8 mouse cellular contexts compared by ENCODE assay signal in the genomic region with DNA sequence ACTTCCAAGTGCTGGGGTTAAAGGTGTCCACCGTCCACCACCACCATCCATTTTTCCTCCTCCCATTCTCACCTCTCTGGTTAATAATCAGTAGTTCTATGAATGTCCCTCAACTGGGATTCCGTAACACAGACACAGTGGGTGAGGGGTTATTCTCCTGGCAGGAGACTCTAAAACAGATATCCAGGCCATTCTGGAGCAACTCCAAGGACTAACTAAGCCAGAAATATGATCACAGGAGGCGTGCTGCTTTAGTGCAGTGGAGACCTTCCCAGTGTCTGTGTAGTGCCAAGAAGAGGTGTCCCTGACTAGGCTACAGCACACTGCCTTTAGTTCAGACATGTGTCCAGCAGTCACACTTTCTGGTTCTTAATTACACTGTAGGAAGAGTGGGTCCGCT. TPM values are rescaled to one million over a fixed set of nuclear protein-coding genes. Genes with fewer than 3 reads are reported as not detected.
DNase-seq lines count a peak whose midpoint lies in the region; ATAC-seq and TF ChIP-seq lines count a peak whose summit lies in the region.
"Had no signal": no experiment of that assay in that cellular context is flagged by ENCODE, and none has a peak within 500 bp of the region (broad histone marks: within the 10 kb centered on the region; RNA-seq: fewer than 3 reads in every experiment).

No protein-coding gene starts in this region.

- intact Hi-C loops in left cerebral cortex, adult 2 months (cut with DNase I): no loop called here

- no peaks in the 10 kb centered on the region for H3K36me3 ChIP-seq in liver, embryonic 16.5 days (ENCODE audit: control insufficient read depth, insufficient read depth)
- peaks cover 8% of the 10 kb centered on the region for H3K36me3 ChIP-seq in embryonic facial prominence, embryonic 13.5 days
- H3K36me3 ChIP-seq in heart, embryonic 13.5 days: peaks cover 5% of the 10 kb centered on the region; the same call in 1 of the 2 replicates
- H3K36me3 ChIP-seq in lung, postnatal 0 days (ENCODE audit: insufficient read depth, low read length): no peaks in the 10 kb centered on the region
- H3K36me3 ChIP-seq: liver, embryonic 13.5 days had no signal

- no peaks in the 10 kb centered on the region for H3K27me3 ChIP-seq in liver, embryonic 16.5 days (ENCODE audit: control insufficient read depth, insufficient read depth, low read depth, low read length)
- no peaks in the 10 kb centered on the region for H3K27me3 ChIP-seq in embryonic facial prominence, embryonic 13.5 days
- no peaks in the 10 kb centered on the region for H3K27me3 ChIP-seq in heart, embryonic 13.5 days (replicated peaks)
- no peaks in the 10 kb centered on the region for H3K27me3 ChIP-seq in lung, postnatal 0 days (replicated peaks; ENCODE audit: insufficient read depth, low read length)
- H3K27me3 ChIP-seq: liver, embryonic 13.5 days had no signal

- no peak overlapping the region for H3K4me2 ChIP-seq in liver, embryonic 16.5 days (ENCODE audit: low read depth, low read length)
- no peak overlapping the region; the same call in 1 of the 2 replicates for H3K4me2 ChIP-seq in embryonic facial prominence, embryonic 13.5 days
- no peak overlapping the region for H3K4me2 ChIP-seq in heart, embryonic 13.5 days
- no peak overlapping the region for H3K4me2 ChIP-seq in lung, postnatal 0 days (replicated peaks; ENCODE audit: low read depth, low read length)
- H3K4me2 ChIP-seq: liver, embryonic 13.5 days had no signal

- H3K27ac ChIP-seq in liver, embryonic 16.5 days (ENCODE audit: low read length): no peak overlapping the region
- H3K27ac ChIP-seq in embryonic facial prominence, embryonic 13.5 days: peak overlapping the region; percentile 84
- peak overlapping the region; percentile 86 for H3K27ac ChIP-seq in heart, embryonic 13.5 days (replicated peaks)
- 0 out of 2 replicates have a peak overlapping the region, but pooled peaks have one; percentile 43 for H3K27ac ChIP-seq in lung, postnatal 0 days (ENCODE audit: low read length)
- H3K27ac ChIP-seq in left cerebral cortex, adult 2 months: no peak overlapping the region
- H3K27ac ChIP-seq: liver, embryonic 13.5 days had no signal

- TF ChIP-seq EP300 in lung, postnatal 0 days (IDR thresholded peaks at IDR 0.05): 0 out of 2 replicates have a peak, but pooled peaks have one; percentile 11

- ATAC-seq in liver, embryonic 16.5 days (ENCODE audit: low read depth): peak; percentile 65
- 0 out of 2 replicates have a peak, but pooled peaks have one; percentile 10 for ATAC-seq in embryonic facial prominence, embryonic 13.5 days (ENCODE audit: insufficient number of reproducible peaks, insufficient read depth, low FRiP score, low TSS enrichment, low read depth)
- ATAC-seq in heart, embryonic 13.5 days (ENCODE audit: extremely low read depth, insufficient number of reproducible peaks, low FRiP score, low TSS enrichment): peak; percentile 48; the same call in 1 of the 2 replicates
- peak; percentile 56 for ATAC-seq in lung, postnatal 0 days

- no peaks in the 10 kb centered on the region for H3K9me3 ChIP-seq in liver, embryonic 16.5 days (replicated peaks; ENCODE audit: control insufficient read depth, low read length)
- H3K9me3 ChIP-seq in embryonic facial prominence, embryonic 13.5 days: no peaks in the 10 kb centered on the region
- H3K9me3 ChIP-seq in heart, embryonic 13.5 days: no peaks in the 10 kb centered on the region
- no peaks in the 10 kb centered on the region for H3K9me3 ChIP-seq in lung, postnatal 0 days (ENCODE audit: low read length)
- H3K9me3 ChIP-seq: liver, embryonic 13.5 days had no signal

- no peak overlapping the region for H3K9ac ChIP-seq in liver, embryonic 16.5 days (ENCODE audit: low read depth, low read length)
- H3K9ac ChIP-seq in embryonic facial prominence, embryonic 13.5 days: no peak overlapping the region
- peak overlapping the region; percentile 59 for H3K9ac ChIP-seq in heart, embryonic 13.5 days
- no peak overlapping the region for H3K9ac ChIP-seq in lung, postnatal 0 days (replicated peaks; ENCODE audit: low read depth)
- H3K9ac ChIP-seq: liver, embryonic 13.5 days had no signal

- no peak overlapping the region for H3K4me3 ChIP-seq in liver, embryonic 16.5 days (ENCODE audit: low read depth, low read length)
- no peak overlapping the region for H3K4me3 ChIP-seq in embryonic facial prominence, embryonic 13.5 days
- no peak overlapping the region for H3K4me3 ChIP-seq in heart, embryonic 13.5 days
- no peak overlapping the region for H3K4me3 ChIP-seq in lung, postnatal 0 days (ENCODE audit: low read depth, low read length)
- no peak overlapping the region for H3K4me3 ChIP-seq in left cerebral cortex, adult 2 months
- H3K4me3 ChIP-seq: liver, embryonic 13.5 days had no signal

- peaks cover 15% of the 10 kb centered on the region for H3K4me1 ChIP-seq in liver, embryonic 16.5 days (ENCODE audit: control insufficient read depth, low read depth, low read length)
- H3K4me1 ChIP-seq in embryonic facial prominence, embryonic 13.5 days: peaks cover 78% of the 10 kb centered on the region
- H3K4me1 ChIP-seq in heart, embryonic 13.5 days: peaks cover 87% of the 10 kb centered on the region
- peaks cover 3% of the 10 kb centered on the region; the same call in 1 of the 2 replicates for H3K4me1 ChIP-seq in lung, postnatal 0 days (ENCODE audit: insufficient read depth, low read depth, low read length)

- WGBS in liver, embryonic 16.5 days (ENCODE audit: insufficient replicate concordance): 53% methylated on average over 4 of the region's 4 CpGs
- 42% methylated on average over 4 of the region's 4 CpGs for WGBS in embryonic facial prominence, embryonic 13.5 days
- 31% methylated on average over 4 of the region's 4 CpGs for WGBS in heart, embryonic 13.5 days
- 55% methylated on average over 4 of the region's 4 CpGs for WGBS in lung, postnatal 0 days

- TF ChIP-seq CTCF in lung, postnatal 0 days (IDR thresholded peaks at IDR 0.05): no peak
- TF ChIP-seq CTCF in left cerebral cortex, adult 2 months (IDR thresholded peaks at IDR 0.05): no peak

- no peak for DNase-seq in liver
- DNase-seq in lung, postnatal 0 days (ENCODE audit: low spot score): peak; percentile 78
- no peak for DNase-seq in layer of hippocampus, postnatal 25 days (ENCODE audit: extremely low spot score in 1 of 2, low spot score in 1 of 2)
- no peak for DNase-seq in left cerebral cortex, adult 2 months (ENCODE audit: extremely low spot score in 1 of 2, low spot score in 2 of 2)
- DNase-seq: liver, embryonic 13.5 days had no signal

RNA-seq across cellular contexts. Expression of a gene that starts 53.1 kb away (rescaled TPM):
- polyA plus RNA-seq in liver, embryonic 16.5 days (2015; fragmentation: Nextera tagmentation; extraction: Ambion mirVana): 4.6 and 4.9 TPM in 2 replicates
- polyA plus RNA-seq in embryonic facial prominence, embryonic 13.5 days (2015; fragmentation: Nextera tagmentation; extraction: Ambion mirVana): 47.7 and 94.8 TPM in 2 replicates
- polyA plus RNA-seq in heart, embryonic 13.5 days (2015; fragmentation: Nextera tagmentation; extraction: Ambion mirVana): 37.6 and 49.0 TPM in 2 replicates
- polyA plus RNA-seq in lung, postnatal 0 days (2015; fragmentation: Nextera tagmentation; extraction: Ambion mirVana): 34.5 and 39.4 TPM in 2 replicates
- total RNA-seq in layer of hippocampus, postnatal 25 days (2021): 10 to 100 TPM; 38.7 to 42.3 TPM
- total RNA-seq in left cerebral cortex, adult 2 months (2021): 10 to 100 TPM; 36.0 to 36.8 TPM

Comparison
In these comparisons a context has a peak if more than half of its experiments do, and no peak if none do; other contexts are left out.
1. ATAC-seq: peak in every context shown above with its lines; median percentile 65 in liver, embryonic 16.5 days; 56 in lung, postnatal 0 days; 48 in heart, embryonic 13.5 days; 10 in embryonic facial prominence, embryonic 13.5 days.
2. H3K27ac ChIP-seq: peak in embryonic facial prominence, embryonic 13.5 days (single experiment), heart, embryonic 13.5 days (single experiment) and lung, postnatal 0 days (single experiment); none in liver, embryonic 16.5 days (single experiment) and left cerebral cortex, adult 2 months (single experiment).